Mouse (Mus musculus) brain, embryonic 14.5 days (tissue): ENCODE measurements at regions not wholly inside any gene's neighbourhood (a gene's known extent, or its start where the extent isn't known, plus 50 kb on each side); places are given as distances from the start of the nearest gene placed in this dataset.

Experiments used
- CTCF ChIP-seq: fragments of 200-500 bp; IDR thresholded peaks from 2 replicates; pipeline ENCODE4 v1.5.1; 2012; ENCODE audit warnings: inconsistent platforms, mild to moderate bottlenecking, moderate library complexity, borderline replicate concordance; ENCODE audit not compliant: insufficient read depth, insufficient read length; ENCODE audit errors: extremely low read depth
- POLR2A ChIP-seq: fragments of 200-500 bp; IDR thresholded peaks from 2 replicates; pipeline ENCODE4 v1.6.1; 2012; ENCODE audit warnings: mild to moderate bottlenecking, inconsistent platforms, borderline replicate concordance; ENCODE audit not compliant: poor library complexity, insufficient read depth, insufficient read length, severe bottlenecking; ENCODE audit errors: extremely low read depth

DNA sequence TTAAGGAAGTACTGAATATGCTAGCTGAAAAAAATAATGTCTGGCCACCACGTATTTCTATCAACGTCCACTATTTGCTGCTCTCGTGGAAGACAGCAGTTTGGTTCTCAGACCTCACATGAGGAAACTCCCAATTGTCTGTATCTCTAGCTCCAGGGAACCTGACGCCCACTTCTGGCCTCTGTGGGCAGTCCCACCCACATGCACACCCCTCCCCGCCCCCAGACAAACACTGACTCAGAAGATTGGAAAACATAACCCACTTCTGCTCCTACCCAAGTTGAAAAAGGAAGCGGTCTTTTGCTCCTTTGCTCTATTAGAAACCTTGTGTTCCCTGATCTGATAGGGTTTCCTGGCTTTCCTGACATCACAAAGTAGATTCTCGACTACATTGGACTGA lies 99.9 kb upstream of the Ccdc54 start:
- TF ChIP-seq POLR2A (no peak), CTCF (no peak)
